Mouse (Mus musculus) limb, embryonic 15.5 days (tissue): ENCODE data around the gene Zfp423. TPM values are rescaled to one million over a fixed set of nuclear protein-coding genes. Genes with fewer than 3 reads are reported as not detected.

Experiments used
- ATAC-seq: fragments of 200-750 bp; cut with Nextera tagmentation; 2 replicates; pipeline ENCODE4 v1.8.0; 2017; ENCODE audit warnings: low read depth, moderate TSS enrichment; ENCODE audit not compliant: insufficient number of reproducible peaks, low FRiP score, low TSS enrichment
- H3K27ac ChIP-seq: fragments of 300-500 bp; sonication (generic); 2 replicates; pipeline ENCODE4 v1.5.1; 2015; ENCODE audit warnings: moderate library complexity, mild to moderate bottlenecking, inconsistent platforms
- H3K27me3 ChIP-seq: fragments of 300-500 bp; sonication (generic); 2 replicates; pipeline ENCODE4 v1.6.1; 2015; ENCODE audit warnings: inconsistent platforms
- H3K36me3 ChIP-seq: fragments of 300-500 bp; sonication (generic); 2 replicates; pipeline ENCODE4 v1.6.1; 2015; ENCODE audit warnings: inconsistent platforms
- H3K4me1 ChIP-seq: fragments of 300-500 bp; sonication (generic); 2 replicates; pipeline ENCODE4 v1.6.1; 2015; ENCODE audit warnings: inconsistent platforms
- H3K4me2 ChIP-seq: fragments of 300-500 bp; sonication (generic); 2 replicates; pipeline ENCODE4 v1.6.1; 2015; ENCODE audit warnings: mild to moderate bottlenecking, inconsistent platforms
- H3K4me3 ChIP-seq: fragments of 300-500 bp; sonication (generic); 2 replicates; pipeline ENCODE4 v1.5.1; 2015; ENCODE audit warnings: mild to moderate bottlenecking, inconsistent platforms
- H3K9ac ChIP-seq: fragments of 300-500 bp; sonication (generic); 2 replicates; pipeline ENCODE4 v1.6.1; 2015; ENCODE audit warnings: inconsistent platforms
- H3K9me3 ChIP-seq: fragments of 300-500 bp; sonication (generic); 2 replicates; pipeline ENCODE4 v1.6.1; 2016; ENCODE audit warnings: inconsistent platforms
- WGBS: fragments of 180-500 bp; shearing (Covaris S2); methylation state at CpG from one replicate; pipeline ENCODE4 v1.1.7; 2015; 5-methylcytosine and 5-hydroxymethylcytosine counted together
- polyA plus RNA-seq: library from polyadenylated mRNA; unstranded; fragments of >200 nt; fragmentation: Nextera tagmentation; extraction: Ambion mirVana; gene quantifications from 2 replicates; pipeline ENCODE4 v1.2.1, GENCODE M21; 2015

Zfp423 gene
- polyA plus RNA-seq, 1 experiment from 2014 or later, result 14.5 TPM

GRCm38 (mm10) chr8:87645371-87645770 is 314.0 kb downstream of the Zfp423 start:
- no peak for ATAC-seq
- WGBS, result 13% methylated on average over 6 of the region's 6 CpGs
- no peak overlapping the region for H3K4me2 ChIP-seq
- H3K4me3 ChIP-seq, result no peak overlapping the region
- no peaks in the 10 kb centered on the region for H3K36me3 ChIP-seq
- H3K27ac ChIP-seq, result peak overlapping the region; percentile 24; the same call in 1 of the 2 replicates
- H3K4me1 ChIP-seq, result peaks cover 11% of the 10 kb centered on the region
- H3K27me3 ChIP-seq, result no peaks in the 10 kb centered on the region
- H3K9me3 ChIP-seq, result no peaks in the 10 kb centered on the region
- no peak overlapping the region for H3K9ac ChIP-seq

- no peak overlapping the region for H3K4me3 ChIP-seq
- H3K27me3 ChIP-seq, result no peaks in the 10 kb centered on the region; the same call in 1 of the 2 replicates
- no peak for ATAC-seq
- H3K4me1 ChIP-seq, result peaks cover 10% of the 10 kb centered on the region
- whole genome bisulfite sequencing, result 40% methylated on average over 3 of the region's 3 CpGs
- no peaks in the 10 kb centered on the region for H3K36me3 ChIP-seq
- H3K4me2 ChIP-seq, result no peak overlapping the region
- no peak overlapping the region for H3K27ac ChIP-seq
- H3K9me3 ChIP-seq, result no peaks in the 10 kb centered on the region
- no peak overlapping the region for H3K9ac ChIP-seq
Observed at GRCm38 (mm10) chr8:87640930-87641329, 318.5 kb downstream of the Zfp423 start.

- Histone ChIP-seq H3K27ac (no peak overlapping the region), H3K4me1 (no peaks in the 10 kb centered on the region), H3K27me3 (no peaks in the 10 kb centered on the region; the same call in 1 of the 2 replicates), H3K9me3 (no peaks in the 10 kb centered on the region), H3K9ac (no peak overlapping the region), H3K4me2 (no peak overlapping the region), H3K4me3 (no peak overlapping the region), H3K36me3 (no peaks in the 10 kb centered on the region)
- 80% methylated on average over 11 of the region's 11 CpGs for WGBS
- ATAC-seq, result no peak
Observed at GRCm38 (mm10) chr8:87636226-87636742, 323.1 kb downstream of the Zfp423 start.

- Histone ChIP-seq H3K27ac (no peak overlapping the region), H3K9ac (no peak overlapping the region), H3K4me1 (no peaks in the 10 kb centered on the region), H3K4me3 (no peak overlapping the region), H3K9me3 (no peaks in the 10 kb centered on the region), H3K27me3 (no peaks in the 10 kb centered on the region), H3K36me3 (no peaks in the 10 kb centered on the region), H3K4me2 (no peak overlapping the region)
- WGBS, result 88% methylated on average over 7 of the region's 7 CpGs
- ATAC-seq, result no peak
Observed at GRCm38 (mm10) chr8:87631776-87632175, 327.6 kb downstream of the Zfp423 start.

GRCm38 (mm10) chr8:87629656-87630055 is 329.7 kb downstream of the Zfp423 start:
- WGBS, result 42% methylated on average over 6 of the region's 6 CpGs
- Histone ChIP-seq H3K9ac (no peak overlapping the region), H3K4me2 (no peak overlapping the region), H3K27me3 (no peaks in the 10 kb centered on the region), H3K9me3 (no peaks in the 10 kb centered on the region), H3K4me3 (no peak overlapping the region), H3K4me1 (no peaks in the 10 kb centered on the region), H3K36me3 (no peaks in the 10 kb centered on the region), H3K27ac (no peak overlapping the region)
- ATAC-seq, result no peak

GRCm38 (mm10) chr8:87621181-87621580 is 338.2 kb downstream of the Zfp423 start:
- H3K4me3 ChIP-seq, result no peak overlapping the region
- 0 out of 2 replicates have a peak, but pooled peaks cover 4% of the 10 kb centered on the region for H3K27me3 ChIP-seq
- H3K9me3 ChIP-seq, result no peaks in the 10 kb centered on the region
- no peaks in the 10 kb centered on the region for H3K4me1 ChIP-seq
- no peak for ATAC-seq
- WGBS, result 82% methylated on average over 12 of the region's 12 CpGs
- H3K36me3 ChIP-seq, result no peaks in the 10 kb centered on the region
- H3K27ac ChIP-seq, result no peak overlapping the region
- H3K9ac ChIP-seq, result no peak overlapping the region
- H3K4me2 ChIP-seq, result no peak overlapping the region

GRCm38 (mm10) chr8:87620225-87620624 is 339.2 kb downstream of the Zfp423 start:
- ATAC-seq, result no peak

GRCm38 (mm10) chr8:87619529-87619928 is 339.9 kb downstream of the Zfp423 start:
- Histone ChIP-seq H3K4me2 (no peak overlapping the region), H3K36me3 (no peaks in the 10 kb centered on the region), H3K27ac (no peak overlapping the region), H3K4me1 (no peaks in the 10 kb centered on the region), H3K4me3 (no peak overlapping the region), H3K27me3 (0 out of 2 replicates have a peak, but pooled peaks cover 4% of the 10 kb centered on the region), H3K9me3 (no peaks in the 10 kb centered on the region), H3K9ac (no peak overlapping the region)
- no peak for ATAC-seq
- 74% methylated on average over 2 of the region's 2 CpGs for WGBS

More at GRCm38 (mm10) chr8:87620225-87620624, 339.2 kb downstream of the Zfp423 start:
- no peak overlapping the region for H3K4me3 ChIP-seq
- H3K27me3 ChIP-seq, result 0 out of 2 replicates have a peak, but pooled peaks cover 4% of the 10 kb centered on the region
- no peak overlapping the region for H3K4me2 ChIP-seq
- H3K9ac ChIP-seq, result no peak overlapping the region
- H3K4me1 ChIP-seq, result no peaks in the 10 kb centered on the region
- WGBS, result 68% methylated on average over 6 of the region's 6 CpGs
- no peak overlapping the region for H3K27ac ChIP-seq
- no peaks in the 10 kb centered on the region for H3K9me3 ChIP-seq
- no peaks in the 10 kb centered on the region for H3K36me3 ChIP-seq

- H3K4me3 ChIP-seq, result no peak overlapping the region
- no peaks in the 10 kb centered on the region for H3K36me3 ChIP-seq
- H3K9ac ChIP-seq, result no peak overlapping the region
- no peaks in the 10 kb centered on the region for H3K9me3 ChIP-seq
- no peak for ATAC-seq
- WGBS, result 45% methylated on average over 7 of the region's 7 CpGs
- no peak overlapping the region for H3K27ac ChIP-seq
- H3K27me3 ChIP-seq, result 0 out of 2 replicates have a peak, but pooled peaks cover 4% of the 10 kb centered on the region
- H3K4me2 ChIP-seq, result no peak overlapping the region
- no peaks in the 10 kb centered on the region for H3K4me1 ChIP-seq
Observed at GRCm38 (mm10) chr8:87619118-87619517, 340.3 kb downstream of the Zfp423 start.

- no peak overlapping the region for H3K27ac ChIP-seq
- H3K4me1 ChIP-seq, result no peaks in the 10 kb centered on the region
- H3K9ac ChIP-seq, result no peak overlapping the region
- WGBS, result 94% methylated on average over 1 of the region's 1 CpGs
- ATAC-seq, result no peak
- no peak overlapping the region for H3K4me2 ChIP-seq
- no peaks in the 10 kb centered on the region for H3K36me3 ChIP-seq
- no peaks in the 10 kb centered on the region for H3K9me3 ChIP-seq
- no peak overlapping the region for H3K4me3 ChIP-seq
- H3K27me3 ChIP-seq, result 0 out of 2 replicates have a peak, but pooled peaks cover 4% of the 10 kb centered on the region
Observed at GRCm38 (mm10) chr8:87613701-87614100, 345.7 kb downstream of the Zfp423 start.
